Mouse (Mus musculus) bone marrow macrophage, adult 2 months (primary cell): ENCODE results near the gene Iqce.

ENCODE experiments used
- CTCF ChIP-seq: IDR thresholded peaks from 2 replicates; pipeline ENCODE4 v1.5.1; 2012; ENCODE audit warnings: low read depth, mild to moderate bottlenecking, low read length, moderate library complexity
- POLR2A ChIP-seq: IDR thresholded peaks from 2 replicates; pipeline ENCODE4 v1.6.1; 2012; ENCODE audit warnings: mild to moderate bottlenecking, low read depth, low read length, borderline replicate concordance

DNA sequence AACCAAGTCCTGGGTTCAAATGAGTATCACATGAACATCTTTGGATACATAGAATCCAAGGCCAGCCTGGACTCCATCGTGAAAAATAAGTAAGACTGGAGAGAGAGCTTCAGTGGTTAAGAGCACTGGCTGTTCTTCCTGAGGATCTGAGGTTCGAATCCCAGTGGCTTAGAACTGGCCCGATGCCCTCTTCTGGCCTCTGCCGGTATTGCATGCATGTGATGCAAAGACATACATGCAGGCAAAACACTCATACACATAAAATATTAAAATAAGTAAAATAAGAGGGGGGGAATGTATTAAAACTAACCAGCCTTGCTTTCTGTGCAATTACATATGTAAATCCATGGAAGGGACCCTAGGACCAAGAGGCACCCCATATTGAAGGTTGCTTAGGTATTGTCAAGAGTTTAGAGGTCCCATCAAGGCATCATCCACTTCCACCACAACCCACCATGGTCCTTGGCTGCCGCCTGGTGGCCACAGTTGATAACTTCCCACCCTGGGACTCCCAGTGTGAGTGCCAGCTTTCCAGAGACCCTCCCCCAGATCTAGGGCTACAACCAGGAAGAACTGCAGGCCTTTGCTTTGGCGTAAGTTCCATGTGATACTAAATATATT, 82.9 kb downstream of the Iqce start:
- no peak for TF ChIP-seq POLR2A
- peak; percentile 78 for TF ChIP-seq CTCF
